ENCODE assay signal across 9 mouse cellular contexts in genomic region chr17:78937229-78937853, GRCm38 (mm10). TPM values are rescaled to one million over a fixed set of nuclear protein-coding genes. Genes with fewer than 3 reads are reported as not detected.
DNase-seq lines count a peak whose midpoint lies in the region; ATAC-seq and TF ChIP-seq lines count a peak whose summit lies in the region.
"Had no signal": no experiment of that assay in that cellular context is flagged by ENCODE, and none has a peak within 500 bp of the region (broad histone marks: within the 10 kb centered on the region; RNA-seq: fewer than 3 reads in every experiment).

No protein-coding gene starts in this region.

- no peak for TF ChIP-seq CTCF in MEL (IDR thresholded peaks at IDR 0.05 in 2 of 3, conservative IDR thresholded peaks at IDR 0.05 in 1 of 3; ENCODE audit: control insufficient read depth in 1 of 3, insufficient read depth in 1 of 3, low read depth in 2 of 3, low read length in 3 of 3, poor library complexity in 1 of 3, severe bottlenecking in 1 of 3)

- H3K4me2 ChIP-seq in heart, embryonic 12.5 days = peak overlapping the region; percentile 90
- peak overlapping the region; percentile 61 for H3K4me2 ChIP-seq in forebrain, embryonic 16.5 days (ENCODE audit: low read length)
- peak overlapping the region; percentile 91 for H3K4me2 ChIP-seq in liver, embryonic 16.5 days (ENCODE audit: low read depth, low read length)

- H3K4me3 ChIP-seq in heart, embryonic 12.5 days = peak overlapping the region; percentile 91
- H3K4me3 ChIP-seq in MEL (ENCODE audit: control insufficient read depth in 1 of 2, insufficient read depth in 1 of 2, low read depth in 2 of 2, low read length in 2 of 2) = peak overlapping the region; percentile 84 to 86
- peak overlapping the region; percentile 96 for H3K4me3 ChIP-seq in forebrain, embryonic 16.5 days (replicated peaks; ENCODE audit: low read length)
- peak overlapping the region; percentile 95 for H3K4me3 ChIP-seq in liver, embryonic 16.5 days (ENCODE audit: low read depth, low read length)

- no peaks in the 10 kb centered on the region for H3K27me3 ChIP-seq in heart, embryonic 12.5 days (replicated peaks)
- H3K27me3 ChIP-seq in MEL (ENCODE audit: control insufficient read depth in 1 of 2, insufficient read depth in 2 of 2, low read length in 2 of 2) = no peaks in the 10 kb centered on the region
- no peaks in the 10 kb centered on the region for H3K27me3 ChIP-seq in forebrain, embryonic 16.5 days (replicated peaks; ENCODE audit: control insufficient read depth, insufficient read depth, low read length)
- no peaks in the 10 kb centered on the region for H3K27me3 ChIP-seq in liver, embryonic 16.5 days (ENCODE audit: control insufficient read depth, insufficient read depth, low read depth, low read length)

- H3K79me2 ChIP-seq in MEL (ENCODE audit: control insufficient read depth, insufficient read depth, low read length, poor library complexity) = peaks cover 38% of the 10 kb centered on the region

- no peak for DNase-seq in heart, postnatal 10 days
- no peak for DNase-seq in MEL (ENCODE audit: low read depth, low spot score)
- DNase-seq in urinary bladder, postnatal 10 days (ENCODE audit: low spot score) = no peak
- no peak for DNase-seq in yolk sac, embryonic 10.5 days (ENCODE audit: low spot score)
- DNase-seq in B cell, adult 2 months = no peak

- 8% methylated on average over 26 of the region's 26 CpGs for WGBS in heart, embryonic 12.5 days
- 7% methylated on average over 26 of the region's 26 CpGs for WGBS in forebrain, embryonic 16.5 days
- WGBS in liver, embryonic 16.5 days (ENCODE audit: insufficient replicate concordance) = 6% methylated on average over 26 of the region's 26 CpGs

- peaks cover 47% of the 10 kb centered on the region for H3K36me3 ChIP-seq in heart, embryonic 12.5 days
- peaks cover 7 to 32% of the 10 kb centered on the region in 2 experiments for H3K36me3 ChIP-seq in MEL (ENCODE audit: control insufficient read depth in 1 of 2, insufficient read depth in 2 of 2, low read length in 2 of 2)
- H3K36me3 ChIP-seq in forebrain, embryonic 16.5 days (ENCODE audit: control insufficient read depth, insufficient read depth) = peaks cover 19% of the 10 kb centered on the region
- peaks cover 14% of the 10 kb centered on the region for H3K36me3 ChIP-seq in liver, embryonic 16.5 days (ENCODE audit: control insufficient read depth, insufficient read depth)

- peak; percentile 15; the same call in 1 of the 2 replicates for ATAC-seq in heart, embryonic 12.5 days (ENCODE audit: insufficient number of reproducible peaks, low FRiP score)
- ATAC-seq in forebrain, embryonic 16.5 days = peak; percentile 29
- ATAC-seq in liver, embryonic 16.5 days (ENCODE audit: low read depth) = peak; percentile 14

- peaks cover 20% of the 10 kb centered on the region for H3K4me1 ChIP-seq in heart, embryonic 12.5 days (replicated peaks)
- H3K4me1 ChIP-seq in MEL (ENCODE audit: control insufficient read depth in 1 of 2, insufficient read depth in 2 of 2, low read length in 2 of 2) = peaks cover 8 to 14% of the 10 kb centered on the region in 2 experiments
- peaks cover 26% of the 10 kb centered on the region for H3K4me1 ChIP-seq in forebrain, embryonic 16.5 days (replicated peaks; ENCODE audit: control insufficient read depth, insufficient read depth, low read length)
- peaks cover 8% of the 10 kb centered on the region for H3K4me1 ChIP-seq in liver, embryonic 16.5 days (ENCODE audit: control insufficient read depth, low read depth, low read length)

- TF ChIP-seq RAD21 in MEL (IDR thresholded peaks at IDR 0.05; ENCODE audit: low read depth, low read length) = no peak

- TF ChIP-seq EP300 in MEL (IDR thresholded peaks at IDR 0.05; ENCODE audit: low read depth in 1 of 2, low read length in 2 of 2) = no peak

- H3K27ac ChIP-seq in heart, embryonic 12.5 days (ENCODE audit: poor library complexity, severe bottlenecking) = peak overlapping the region; percentile 32; the same call in 1 of the 2 replicates
- H3K27ac ChIP-seq in MEL (ENCODE audit: control insufficient read depth, low read depth, low read length) = no peak overlapping the region
- H3K27ac ChIP-seq in forebrain, embryonic 16.5 days (ENCODE audit: low read length) = peak overlapping the region; percentile 58
- H3K27ac ChIP-seq in liver, embryonic 16.5 days (ENCODE audit: low read length) = peak overlapping the region; percentile 31; the same call in 1 of the 2 replicates

- peak in 1 of 2 experiments; percentile 59; a peak in 1 of 4 replicates for TF ChIP-seq POLR2A in MEL (IDR thresholded peaks at IDR 0.05; ENCODE audit: control insufficient read depth in 1 of 2, insufficient read depth in 1 of 2, low read depth in 1 of 2, low read length in 2 of 2, poor library complexity in 1 of 2)

- peak overlapping the region; percentile 83 for H3K9ac ChIP-seq in heart, embryonic 12.5 days
- peak overlapping the region; percentile 72 for H3K9ac ChIP-seq in MEL (ENCODE audit: control insufficient read depth, low read depth, low read length, poor library complexity, severe bottlenecking)
- H3K9ac ChIP-seq in forebrain, embryonic 16.5 days (replicated peaks; ENCODE audit: low read depth, low read length) = peak overlapping the region; percentile 84
- H3K9ac ChIP-seq in liver, embryonic 16.5 days (ENCODE audit: low read depth, low read length) = peak overlapping the region; percentile 78

- intact Hi-C loops in heart, postnatal 10 days (cut with DNase I) = no loop called here

- no peaks in the 10 kb centered on the region for H3K9me3 ChIP-seq in heart, embryonic 12.5 days (replicated peaks)
- no peaks in the 10 kb centered on the region for H3K9me3 ChIP-seq in MEL (replicated peaks; ENCODE audit: insufficient read depth, low read length)
- no peaks in the 10 kb centered on the region for H3K9me3 ChIP-seq in forebrain, embryonic 16.5 days (ENCODE audit: control insufficient read depth, low read length)
- H3K9me3 ChIP-seq in liver, embryonic 16.5 days (replicated peaks; ENCODE audit: control insufficient read depth, low read length) = no peaks in the 10 kb centered on the region

TF ChIP-seq in MEL, 35 proteins besides CTCF, POLR2A, EP300 and RAD21:
- no peak for TF ChIP-seq ZC3H11A (IDR thresholded peaks at IDR 0.05; ENCODE audit: low read depth, low read length)
- TF ChIP-seq NELFE (IDR thresholded peaks at IDR 0.05; ENCODE audit: low read depth, low read length) = 0 out of 2 replicates have a peak, but pooled peaks have one; percentile 6
TF ChIP-seq in MEL: peak in this region for 1.

RNA-seq across cellular contexts. Expression of gene Ndufaf7, which starts 0.4 kb away (rescaled TPM):
- polyA plus RNA-seq in heart, embryonic 12.5 days (2016; fragmentation: Nextera tagmentation; extraction: Ambion mirVana) = 61.2 and 65.4 TPM in 2 replicates
- total RNA-seq in heart, postnatal 10 days (2021) = 10 to 100 TPM; 51.6 to 53.1 TPM
- total RNA-seq in MEL (2012; rRNA removed) = 22.6 TPM in 2 replicates
- polyA plus RNA-seq in MEL (2012; ENCODE audit: insufficient read depth in 1 of 2, insufficient read length in 2 of 2, low read depth in 1 of 2, low replicate concordance in 2 of 2, missing spikeins in 1 of 2) = 10 to 100 TPM in 1 of 2 experiments, not detected in 1; 29.3 TPM
- polyA plus RNA-seq in forebrain, embryonic 16.5 days (2015; fragmentation: Nextera tagmentation; extraction: Ambion mirVana) = 67.7 and 68.9 TPM in 2 replicates
- 22.7 and 23.6 TPM in 2 replicates for polyA plus RNA-seq in liver, embryonic 16.5 days (2015; fragmentation: Nextera tagmentation; extraction: Ambion mirVana)

RNA-seq across cellular contexts. Expression of gene Cebpz, which starts 0.5 kb away (rescaled TPM):
- polyA plus RNA-seq in heart, embryonic 12.5 days (2016; fragmentation: Nextera tagmentation; extraction: Ambion mirVana) = 37.5 and 40.4 TPM in 2 replicates
- total RNA-seq in heart, postnatal 10 days (2021) = 10 to 100 TPM; 19.1 to 21.0 TPM
- 72.2 and 80.7 TPM in 2 replicates for total RNA-seq in MEL (2012; rRNA removed)
- polyA plus RNA-seq in MEL (2012; ENCODE audit: insufficient read depth in 1 of 2, insufficient read length in 2 of 2, low read depth in 1 of 2, low replicate concordance in 2 of 2, missing spikeins in 1 of 2) = 100 to 1,000 TPM in 1 of 2 experiments, 10 to 100 TPM in 1; 69.9 to 128 TPM
- 50.5 and 58.2 TPM in 2 replicates for polyA plus RNA-seq in forebrain, embryonic 16.5 days (2015; fragmentation: Nextera tagmentation; extraction: Ambion mirVana)
- 22.5 and 22.9 TPM in 2 replicates for polyA plus RNA-seq in liver, embryonic 16.5 days (2015; fragmentation: Nextera tagmentation; extraction: Ambion mirVana)

RNA-seq across cellular contexts. Expression of gene Cebpzos, which starts 21.0 kb away (rescaled TPM):
- polyA plus RNA-seq in heart, embryonic 12.5 days (2016; fragmentation: Nextera tagmentation; extraction: Ambion mirVana) = 78.2 and 80.4 TPM in 2 replicates
- 10 to 100 TPM; 41.6 to 52.5 TPM for total RNA-seq in heart, postnatal 10 days (2021)
- 18.1 and 18.9 TPM in 2 replicates for total RNA-seq in MEL (2012; rRNA removed)
- polyA plus RNA-seq in MEL (2012; ENCODE audit: insufficient read depth in 1 of 2, insufficient read length in 2 of 2, low read depth in 1 of 2, low replicate concordance in 2 of 2, missing spikeins in 1 of 2) = 10 to 100 TPM in 1 of 2 experiments, not detected in 1; 30.2 TPM
- polyA plus RNA-seq in forebrain, embryonic 16.5 days (2015; fragmentation: Nextera tagmentation; extraction: Ambion mirVana) = 100 and 108 TPM in 2 replicates
- 43.0 and 45.0 TPM in 2 replicates for polyA plus RNA-seq in liver, embryonic 16.5 days (2015; fragmentation: Nextera tagmentation; extraction: Ambion mirVana)

RNA-seq across cellular contexts. Expression of gene Sult6b1, which starts 30.5 kb away (rescaled TPM):
- 0.15 TPM in 1 of 2 replicates, not detected in the other for polyA plus RNA-seq in heart, embryonic 12.5 days (2016; fragmentation: Nextera tagmentation; extraction: Ambion mirVana)
- total RNA-seq in heart, postnatal 10 days (2021) = not detected
- not detected in 2 replicates for total RNA-seq in MEL (2012; rRNA removed)
- polyA plus RNA-seq in MEL (2012; ENCODE audit: insufficient read depth in 1 of 2, insufficient read length in 2 of 2, low read depth in 1 of 2, low replicate concordance in 2 of 2, missing spikeins in 1 of 2) = under 1 TPM in 1 of 2 experiments, not detected in 1; 0.29 TPM
- not detected in 2 replicates for polyA plus RNA-seq in forebrain, embryonic 16.5 days (2015; fragmentation: Nextera tagmentation; extraction: Ambion mirVana)
- 0.05 TPM in 1 of 2 replicates, not detected in the other for polyA plus RNA-seq in liver, embryonic 16.5 days (2015; fragmentation: Nextera tagmentation; extraction: Ambion mirVana)
- total RNA-seq: left cerebral cortex, adult 18-20 months had no signal

RNA-seq across cellular contexts. Expression of gene Eif2ak2, which starts 55.0 kb away (rescaled TPM):
- polyA plus RNA-seq in heart, embryonic 12.5 days (2016; fragmentation: Nextera tagmentation; extraction: Ambion mirVana) = 11.1 and 11.7 TPM in 2 replicates
- total RNA-seq in heart, postnatal 10 days (2021) = 10 to 100 TPM; 13.3 to 13.9 TPM
- 10.2 and 14.1 TPM in 2 replicates for total RNA-seq in MEL (2012; rRNA removed)
- polyA plus RNA-seq in MEL (2012; ENCODE audit: insufficient read depth in 1 of 2, insufficient read length in 2 of 2, low read depth in 1 of 2, low replicate concordance in 2 of 2, missing spikeins in 1 of 2) = 10 to 100 TPM in 1 of 2 experiments, not detected in 1; 18.1 TPM
- polyA plus RNA-seq in forebrain, embryonic 16.5 days (2015; fragmentation: Nextera tagmentation; extraction: Ambion mirVana) = 2.2 and 3.1 TPM in 2 replicates
- 5.9 and 6.9 TPM in 2 replicates for polyA plus RNA-seq in liver, embryonic 16.5 days (2015; fragmentation: Nextera tagmentation; extraction: Ambion mirVana)
